28 mouse cellular contexts compared by ENCODE assay signal in the genomic region with DNA sequence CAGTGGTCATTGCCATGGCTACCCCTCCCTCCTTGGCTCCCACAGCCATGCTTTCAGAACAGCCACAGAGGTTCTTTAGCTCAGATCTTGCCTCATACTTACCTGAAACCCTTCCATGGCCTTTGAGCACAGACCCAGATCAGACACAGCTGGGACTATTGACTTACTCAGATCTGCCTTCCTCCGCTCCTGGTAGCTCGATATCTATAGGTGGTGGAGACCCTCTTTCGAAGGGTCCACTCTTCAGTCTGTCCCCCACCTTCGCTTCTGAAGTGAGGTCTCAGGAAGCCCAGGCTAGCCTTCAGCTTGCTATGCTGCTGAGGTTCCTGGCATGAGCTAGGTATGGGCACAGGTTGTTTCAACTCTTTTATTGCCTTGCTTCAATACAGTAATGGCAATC. TPM values are rescaled to one million over a fixed set of nuclear protein-coding genes. Genes with fewer than 3 reads are reported as not detected.
A peak's percentile ranks its signal among the peaks of the same experiment; 100 is the strongest.
DNase-seq lines count a peak whose midpoint lies in the region; ATAC-seq and TF ChIP-seq lines count a peak whose summit lies in the region.
"Had no signal": no experiment of that assay in that cellular context is flagged by ENCODE, and none has a peak within 500 bp of the region (broad histone marks: within the 10 kb centered on the region; RNA-seq: fewer than 3 reads in every experiment).

No protein-coding gene starts in this region.

- no peaks in the 10 kb centered on the region for H3K9me3 ChIP-seq in forebrain, postnatal 0 days (ENCODE audit: low read length)
- H3K9me3 ChIP-seq in forebrain, embryonic 16.5 days (ENCODE audit: control insufficient read depth, low read length): no peaks in the 10 kb centered on the region
- no peaks in the 10 kb centered on the region for H3K9me3 ChIP-seq in midbrain, embryonic 11.5 days (ENCODE audit: control insufficient read depth, low read length)
- no peaks in the 10 kb centered on the region for H3K9me3 ChIP-seq in midbrain, embryonic 10.5 days (replicated peaks)
- H3K9me3 ChIP-seq in limb, embryonic 10.5 days (replicated peaks): no peaks in the 10 kb centered on the region
- H3K9me3 ChIP-seq: forebrain, embryonic 10.5 days; heart, embryonic 12.5 days; heart, embryonic 15.5 days; hindbrain, embryonic 10.5 days; hindbrain, embryonic 13.5 days had no signal

- 95% methylated on average over 4 of the region's 4 CpGs for WGBS in forebrain, postnatal 0 days
- 94% methylated on average over 4 of the region's 4 CpGs for WGBS in forebrain, embryonic 16.5 days
- WGBS in midbrain, embryonic 11.5 days: 95% methylated on average over 4 of the region's 4 CpGs
- 92% methylated on average over 4 of the region's 4 CpGs for WGBS in midbrain, embryonic 10.5 days
- 97% methylated on average over 4 of the region's 4 CpGs for WGBS in limb, embryonic 10.5 days

- no peak overlapping the region for H3K9ac ChIP-seq in forebrain, postnatal 0 days
- no peak overlapping the region for H3K9ac ChIP-seq in forebrain, embryonic 16.5 days (replicated peaks; ENCODE audit: low read depth, low read length)
- no peak overlapping the region for H3K9ac ChIP-seq in midbrain, embryonic 11.5 days (ENCODE audit: low read length)
- H3K9ac ChIP-seq: heart, embryonic 12.5 days; heart, embryonic 15.5 days; hindbrain, embryonic 13.5 days had no signal

- no peak for TF ChIP-seq CTCF in forebrain, postnatal 0 days (IDR thresholded peaks at IDR 0.05; ENCODE audit: low read depth)

- no peak overlapping the region for H3K4me3 ChIP-seq in forebrain, postnatal 0 days (ENCODE audit: low read depth, low read length)
- H3K4me3 ChIP-seq in forebrain, embryonic 16.5 days (replicated peaks; ENCODE audit: low read length): no peak overlapping the region
- H3K4me3 ChIP-seq in midbrain, embryonic 11.5 days (ENCODE audit: low read depth, low read length): no peak overlapping the region
- H3K4me3 ChIP-seq in midbrain, embryonic 10.5 days: no peak overlapping the region
- H3K4me3 ChIP-seq in limb, embryonic 10.5 days: no peak overlapping the region
- H3K4me3 ChIP-seq: forebrain, embryonic 10.5 days; heart, embryonic 12.5 days; heart, embryonic 15.5 days; hindbrain, embryonic 10.5 days; hindbrain, embryonic 13.5 days had no signal

- H3K4me2 ChIP-seq in forebrain, postnatal 0 days (ENCODE audit: low read depth): no peak overlapping the region
- H3K4me2 ChIP-seq in forebrain, embryonic 16.5 days (ENCODE audit: low read length): no peak overlapping the region
- H3K4me2 ChIP-seq in midbrain, embryonic 11.5 days: no peak overlapping the region
- H3K4me2 ChIP-seq: heart, embryonic 12.5 days; heart, embryonic 15.5 days; hindbrain, embryonic 13.5 days had no signal

- no peaks in the 10 kb centered on the region for H3K36me3 ChIP-seq in forebrain, postnatal 0 days (ENCODE audit: insufficient read depth)
- H3K36me3 ChIP-seq in forebrain, embryonic 16.5 days (ENCODE audit: control insufficient read depth, insufficient read depth): no peaks in the 10 kb centered on the region
- no peaks in the 10 kb centered on the region for H3K36me3 ChIP-seq in midbrain, embryonic 11.5 days (ENCODE audit: control insufficient read depth, insufficient read depth, low read length)
- no peaks in the 10 kb centered on the region for H3K36me3 ChIP-seq in midbrain, embryonic 10.5 days
- no peaks in the 10 kb centered on the region for H3K36me3 ChIP-seq in limb, embryonic 10.5 days
- H3K36me3 ChIP-seq: forebrain, embryonic 10.5 days; heart, embryonic 12.5 days; heart, embryonic 15.5 days; hindbrain, embryonic 10.5 days; hindbrain, embryonic 13.5 days had no signal

- no peaks in the 10 kb centered on the region for H3K27me3 ChIP-seq in forebrain, postnatal 0 days (ENCODE audit: insufficient read depth, low read length)
- H3K27me3 ChIP-seq in forebrain, embryonic 16.5 days (replicated peaks; ENCODE audit: control insufficient read depth, insufficient read depth, low read length): no peaks in the 10 kb centered on the region
- no peaks in the 10 kb centered on the region for H3K27me3 ChIP-seq in midbrain, embryonic 11.5 days (ENCODE audit: control insufficient read depth, insufficient read depth, low read length)
- H3K27me3 ChIP-seq in midbrain, embryonic 10.5 days (ENCODE audit: low read depth, poor library complexity, severe bottlenecking): no peaks in the 10 kb centered on the region
- no peaks in the 10 kb centered on the region for H3K27me3 ChIP-seq in limb, embryonic 10.5 days (ENCODE audit: low read depth, poor library complexity, severe bottlenecking)
- H3K27me3 ChIP-seq: heart, embryonic 12.5 days; heart, embryonic 15.5 days; hindbrain, embryonic 13.5 days had no signal

- peaks cover 11% of the 10 kb centered on the region; the same call in 1 of the 2 replicates for H3K4me1 ChIP-seq in forebrain, postnatal 0 days (ENCODE audit: insufficient read depth)
- peaks cover 14% of the 10 kb centered on the region for H3K4me1 ChIP-seq in forebrain, embryonic 16.5 days (replicated peaks; ENCODE audit: control insufficient read depth, insufficient read depth, low read length)
- H3K4me1 ChIP-seq in midbrain, embryonic 11.5 days (ENCODE audit: control insufficient read depth, insufficient read depth, low read length): no peaks in the 10 kb centered on the region; the same call in 1 of the 2 replicates
- peaks cover 12% of the 10 kb centered on the region for H3K4me1 ChIP-seq in midbrain, embryonic 10.5 days
- no peaks in the 10 kb centered on the region for H3K4me1 ChIP-seq in limb, embryonic 10.5 days
- H3K4me1 ChIP-seq: heart, embryonic 15.5 days had no signal

- ATAC-seq in forebrain, postnatal 0 days: no peak
- no peak for ATAC-seq in forebrain, embryonic 16.5 days
- no peak for ATAC-seq in midbrain, embryonic 11.5 days (ENCODE audit: low FRiP score)
- ATAC-seq: CD4-positive, CD25-positive, alpha-beta regulatory T cell, adult 4 months; intestine, postnatal 0 days had no signal

- peak overlapping the region; percentile 95 for H3K27ac ChIP-seq in forebrain, postnatal 0 days (ENCODE audit: low read depth, low read length)
- H3K27ac ChIP-seq in forebrain, embryonic 16.5 days (ENCODE audit: low read length): no peak overlapping the region
- no peak overlapping the region for H3K27ac ChIP-seq in midbrain, embryonic 11.5 days (ENCODE audit: low read depth, low read length)
- no peak overlapping the region for H3K27ac ChIP-seq in midbrain, embryonic 10.5 days (replicated peaks)
- no peak overlapping the region for H3K27ac ChIP-seq in limb, embryonic 10.5 days
- H3K27ac ChIP-seq: heart, embryonic 15.5 days; hindbrain, embryonic 10.5 days had no signal

- DNase-seq in forebrain, postnatal 0 days: no peak
- peak; percentile 60 for DNase-seq in midbrain, embryonic 11.5 days (ENCODE audit: low spot score, missing footprints)
- no peak for DNase-seq in midbrain, embryonic 10.5 days (ENCODE audit: low spot score)
- peak; percentile 18 for DNase-seq in limb, embryonic 10.5 days (ENCODE audit: low spot score)
- no peak for DNase-seq in cerebellum, adult 11-12 months
- DNase-seq: adrenal gland, adult 2 months; adrenal gland, postnatal 14 days; cerebellum, adult 11 months; cerebellum, adult 8-10 months; cerebellum, postnatal 10 days; cerebellum, postnatal 36 days; gastrocnemius, postnatal 10 days; gastrocnemius, postnatal 36 days; heart, postnatal 10 days; heart, postnatal 36 days had no signal

RNA-seq across cellular contexts. Expression of a gene that starts 8.0 kb away (rescaled TPM):
- 493 and 1,038 TPM in 2 replicates for total RNA-seq in forebrain, postnatal 0 days (2014; rRNA removed)
- polyA plus RNA-seq in forebrain, postnatal 0 days (2015; fragmentation: Nextera tagmentation; extraction: Ambion mirVana): 145 and 199 TPM in 2 replicates
- 114 and 136 TPM in 2 replicates for polyA plus RNA-seq in forebrain, embryonic 16.5 days (2015; fragmentation: Nextera tagmentation; extraction: Ambion mirVana)
- 229 and 231 TPM in 2 replicates for polyA plus RNA-seq in midbrain, embryonic 11.5 days (2014; fragmentation: Nextera tagmentation; extraction: Ambion mirVana)
- 160 and 190 TPM in 2 replicates for polyA plus RNA-seq in midbrain, embryonic 10.5 days (2016; fragmentation: Nextera tagmentation; extraction: Ambion mirVana)
- 214 and 252 TPM in 2 replicates for polyA plus RNA-seq in limb, embryonic 10.5 days (2016; fragmentation: Nextera tagmentation; extraction: Ambion mirVana)

RNA-seq across cellular contexts. Expression of a gene that starts 9.6 kb away (rescaled TPM):
- 7.5 and 8.2 TPM in 2 replicates for total RNA-seq in forebrain, postnatal 0 days (2014; rRNA removed)
- 7.4 and 10.0 TPM in 2 replicates for polyA plus RNA-seq in forebrain, postnatal 0 days (2015; fragmentation: Nextera tagmentation; extraction: Ambion mirVana)
- 4.2 and 4.3 TPM in 2 replicates for polyA plus RNA-seq in forebrain, embryonic 16.5 days (2015; fragmentation: Nextera tagmentation; extraction: Ambion mirVana)
- 0.18 and 0.30 TPM in 2 replicates for polyA plus RNA-seq in midbrain, embryonic 11.5 days (2014; fragmentation: Nextera tagmentation; extraction: Ambion mirVana)
- not detected in 2 replicates for polyA plus RNA-seq in midbrain, embryonic 10.5 days (2016; fragmentation: Nextera tagmentation; extraction: Ambion mirVana)
- polyA plus RNA-seq in limb, embryonic 10.5 days (2016; fragmentation: Nextera tagmentation; extraction: Ambion mirVana): 0.30 TPM in 1 of 2 replicates, not detected in the other
- total RNA-seq: adrenal gland, adult 2 months; adrenal gland, postnatal 14 days; gastrocnemius, adult 18-20 months; gastrocnemius, postnatal 10 days; gastrocnemius, postnatal 36 days; granulocyte monocyte progenitor cell, adult 5-6 weeks; MEL had no signal
- polyA plus RNA-seq: adrenal gland, adult 2 months; C2C12; forebrain, embryonic 10.5 days; intestine, embryonic 14.5 days; intestine, postnatal 0 days had no signal

Comparison
In these comparisons a context has a peak if more than half of its experiments do, and no peak if none do; other contexts are left out.
1. DNase-seq: peak in midbrain, embryonic 11.5 days (single experiment) and limb, embryonic 10.5 days (single experiment); none in forebrain, postnatal 0 days (single experiment), midbrain, embryonic 10.5 days (single experiment) and cerebellum, adult 11-12 months (single experiment).